Mouse (Mus musculus) lung, postnatal 0 days (tissue): ENCODE results near the gene Gapdh.

Experiments used
- CTCF ChIP-seq: IDR thresholded peaks from 2 replicates; pipeline ENCODE4 v1.5.1; 2016; ENCODE audit warnings: antibody characterized with exemption, mild to moderate bottlenecking
- EP300 ChIP-seq: IDR thresholded peaks from 2 replicates; pipeline ENCODE4 v1.6.1; 2016; ENCODE audit warnings: antibody characterized with exemption, mild to moderate bottlenecking, control low read depth

- TF ChIP-seq CTCF (no peak), EP300 (no peak)
These were observed 26.6 kb upstream of the Gapdh start for GRCm38 (mm10) chr6:125192841-125193240.
